Mouse (Mus musculus) cerebellum, postnatal 14 days (tissue): ENCODE measurements at regions not wholly inside any gene's neighbourhood (a gene's known extent, or its start where the extent isn't known, plus 50 kb on each side); places are given as distances from the start of the nearest gene placed in this dataset.
"Not testable (repeated sequence)": the region's sequence is repeated elsewhere in the genome, so short reads cannot be mapped to it uniquely, and the experiment has no call there.

Source experiments
- DNase-seq, 2 experiments: peaks; one replicate each; pipeline ENCODE4 v3.0.0; 2021; ENCODE audit warnings: mixed read lengths in 2 of 2

GRCm38 (mm10) chr1:168662755-168663284 lies 230.8 kb upstream of the Pbx1 start:
- DNase-seq: no peak

- DNase-seq: no peak
Measured at GRCm38 (mm10) chr1:168660956-168661355, 228.9 kb upstream of the Pbx1 start.

GRCm38 (mm10) chr1:168659578-168659977 lies 227.5 kb upstream of the Pbx1 start:
- DNase-seq: no peak

GRCm38 (mm10) chr1:168632837-168633236 lies 200.8 kb upstream of the Pbx1 start:
- no peak for DNase-seq

- DNase-seq: no peak
Measured at GRCm38 (mm10) chr1:168631979-168632378, 199.9 kb upstream of the Pbx1 start.

- DNase-seq: not testable (repeated sequence)
Measured at GRCm38 (mm10) chr1:168601967-168602366, 169.9 kb upstream of the Pbx1 start.

- DNase-seq: no peak
Measured at GRCm38 (mm10) chr1:168600461-168601160, 168.5 kb upstream of the Pbx1 start.

- no peak for DNase-seq
Measured at GRCm38 (mm10) chr1:168598191-168598667, 166.2 kb upstream of the Pbx1 start.

- no peak for DNase-seq
Measured at GRCm38 (mm10) chr1:168597495-168597894, 165.4 kb upstream of the Pbx1 start.

- peak; percentile 16 to 22 for DNase-seq
Measured at GRCm38 (mm10) chr1:168584137-168584536, 152.1 kb upstream of the Pbx1 start.

GRCm38 (mm10) chr1:168582434-168582833 lies 150.4 kb upstream of the Pbx1 start:
- no peak for DNase-seq

- no peak for DNase-seq
Measured at GRCm38 (mm10) chr1:168569930-168570515, 138.0 kb upstream of the Pbx1 start.

GRCm38 (mm10) chr1:168552394-168552793 lies 120.3 kb upstream of the Pbx1 start:
- DNase-seq: no peak

- peak in 1 of 2 experiments; percentile 17 for DNase-seq
Measured at GRCm38 (mm10) chr1:168549807-168550435, 117.9 kb upstream of the Pbx1 start.

GRCm38 (mm10) chr1:168546156-168546555 lies 114.1 kb upstream of the Pbx1 start:
- DNase-seq: no peak

GRCm38 (mm10) chr1:168545072-168545780 lies 113.2 kb upstream of the Pbx1 start:
- DNase-seq: no peak

GRCm38 (mm10) chr1:168541231-168541630 lies 109.2 kb upstream of the Pbx1 start:
- DNase-seq: no peak

- no peak for DNase-seq
Measured at GRCm38 (mm10) chr1:168518087-168518486, 86.0 kb upstream of the Pbx1 start.

- no peak for DNase-seq
Measured at GRCm38 (mm10) chr1:168506326-168506725, 74.3 kb upstream of the Pbx1 start.

GRCm38 (mm10) chr1:168504773-168505172 lies 72.7 kb upstream of the Pbx1 start:
- DNase-seq: no peak

GRCm38 (mm10) chr1:168502266-168502665 lies 70.2 kb upstream of the Pbx1 start:
- DNase-seq: no peak

GRCm38 (mm10) chr1:168501375-168502169 lies 69.5 kb upstream of the Pbx1 start:
- no peak for DNase-seq
